Mouse (Mus musculus): ENCODE measurements around the gene Ap2m1. TPM values are rescaled to one million over a fixed set of nuclear protein-coding genes. Genes with fewer than 3 reads are reported as not detected.

Ap2m1 gene
- polyA plus RNA-seq, 1 experiment from 2014 or later: 402 TPM

- Histone ChIP-seq H3K36me3 (ENCODE audit: insufficient read depth, low read length) (peaks cover 73% of the 10 kb centered on the region), H3K4me1 (ENCODE audit: insufficient read depth, low read depth, low read length) (no peaks in the 10 kb centered on the region), H3K4me2 (replicated peaks; ENCODE audit: low read depth, low read length) (no peak overlapping the region), H3K27ac (ENCODE audit: low read length) (no peak overlapping the region), H3K4me3 (ENCODE audit: low read depth, low read length) (no peak overlapping the region), H3K27me3 (replicated peaks; ENCODE audit: insufficient read depth, low read length) (no peaks in the 10 kb centered on the region), H3K9ac (replicated peaks; ENCODE audit: low read depth) (no peak overlapping the region), H3K9me3 (ENCODE audit: low read length) (no peaks in the 10 kb centered on the region)
- TF ChIP-seq EP300 (IDR thresholded peaks at IDR 0.05) (no peak), CTCF (IDR thresholded peaks at IDR 0.05) (no peak)
- WGBS: 76% methylated on average over 8 of the region's 8 CpGs
- no peak for DNase-seq (ENCODE audit: low spot score)
- no peak for ATAC-seq
Measured at GRCm38 (mm10) chr16:20506000-20506399, 29.3 kb upstream of the Ap2m1 start.

- Histone ChIP-seq H3K9ac (replicated peaks; ENCODE audit: low read depth) (no peak overlapping the region), H3K27ac (ENCODE audit: low read length) (no peak overlapping the region), H3K4me1 (ENCODE audit: insufficient read depth, low read depth, low read length) (no peaks in the 10 kb centered on the region), H3K36me3 (ENCODE audit: insufficient read depth, low read length) (peaks cover 50% of the 10 kb centered on the region), H3K4me3 (ENCODE audit: low read depth, low read length) (no peak overlapping the region), H3K27me3 (replicated peaks; ENCODE audit: insufficient read depth, low read length) (no peaks in the 10 kb centered on the region), H3K4me2 (replicated peaks; ENCODE audit: low read depth, low read length) (no peak overlapping the region), H3K9me3 (ENCODE audit: low read length) (no peaks in the 10 kb centered on the region)
- ATAC-seq (peak; percentile 68), DNase-seq (ENCODE audit: low spot score) (peak; percentile 72)
- 71% methylated on average over 3 of the region's 3 CpGs for WGBS
- TF ChIP-seq EP300 (IDR thresholded peaks at IDR 0.05) (no peak), CTCF (IDR thresholded peaks at IDR 0.05) (peak; percentile 67)
Measured at GRCm38 (mm10) chr16:20509349-20509748, 25.9 kb upstream of the Ap2m1 start.

- Histone ChIP-seq H3K4me1 (ENCODE audit: insufficient read depth, low read depth, low read length) (no peaks in the 10 kb centered on the region), H3K4me3 (ENCODE audit: low read depth, low read length) (no peak overlapping the region), H3K4me2 (replicated peaks; ENCODE audit: low read depth, low read length) (no peak overlapping the region), H3K9me3 (ENCODE audit: low read length) (no peaks in the 10 kb centered on the region), H3K27me3 (replicated peaks; ENCODE audit: insufficient read depth, low read length) (no peaks in the 10 kb centered on the region), H3K27ac (ENCODE audit: low read length) (no peak overlapping the region), H3K36me3 (ENCODE audit: insufficient read depth, low read length) (peaks cover 43% of the 10 kb centered on the region), H3K9ac (replicated peaks; ENCODE audit: low read depth) (no peak overlapping the region)
- DNase-seq (ENCODE audit: low spot score) (no peak), ATAC-seq (no peak)
- WGBS: 87% methylated on average over 7 of the region's 7 CpGs
- TF ChIP-seq CTCF (IDR thresholded peaks at IDR 0.05): no peak
- TF ChIP-seq EP300 (IDR thresholded peaks at IDR 0.05): no peak
Measured at GRCm38 (mm10) chr16:20511277-20511847, 23.9 kb upstream of the Ap2m1 start.

GRCm38 (mm10) chr16:20516032-20516431 lies 19.2 kb upstream of the Ap2m1 start:
- Histone ChIP-seq H3K4me3 (ENCODE audit: low read depth, low read length) (peak overlapping the region; percentile 97), H3K36me3 (ENCODE audit: insufficient read depth, low read length) (0 out of 2 replicates have a peak, but pooled peaks cover 3% of the 10 kb centered on the region)

GRCm38 (mm10) chr16:20516726-20517201 lies 18.5 kb upstream of the Ap2m1 start, which contains the start of gene Dvl3:
Gene Dvl3, plus strand, starts transcription at chr16:20516982.
- no peaks in the 10 kb centered on the region for H3K27me3 ChIP-seq (replicated peaks; ENCODE audit: insufficient read depth, low read length)
- H3K4me3 ChIP-seq (ENCODE audit: low read depth, low read length): peak within 1 kb of the TSS; percentile 97
- TF ChIP-seq EP300 (IDR thresholded peaks at IDR 0.05) (no peak), CTCF (IDR thresholded peaks at IDR 0.05) (peak; percentile 66)
- 0 out of 2 replicates have a peak, but pooled peaks cover 7% of the 10 kb centered on the region for H3K36me3 ChIP-seq (ENCODE audit: insufficient read depth, low read length)
- H3K4me1 ChIP-seq (ENCODE audit: insufficient read depth, low read depth, low read length): peaks cover 6% of the 10 kb centered on the region; the same call in 1 of the 2 replicates
- ATAC-seq: peak; percentile 98
- H3K27ac ChIP-seq (ENCODE audit: low read length): peak within 1 kb of the TSS; percentile 93
- H3K9ac ChIP-seq (replicated peaks; ENCODE audit: low read depth): peak within 1 kb of the TSS; percentile 96
- H3K9me3 ChIP-seq (ENCODE audit: low read length): no peaks in the 10 kb centered on the region
- peak within 1 kb of the TSS; percentile 86 for H3K4me2 ChIP-seq (replicated peaks; ENCODE audit: low read depth, low read length)
- peak; percentile 97 for DNase-seq (ENCODE audit: low spot score)
- under 1% methylated on average over 32 of the region's 55 CpGs for WGBS

More at GRCm38 (mm10) chr16:20516032-20516431, 19.2 kb upstream of the Ap2m1 start:
- Histone ChIP-seq H3K9ac (replicated peaks; ENCODE audit: low read depth) (peak overlapping the region; percentile 96), H3K4me1 (ENCODE audit: insufficient read depth, low read depth, low read length) (peaks cover 6% of the 10 kb centered on the region; the same call in 1 of the 2 replicates), H3K27ac (ENCODE audit: low read length) (peak overlapping the region; percentile 93; the same call in 1 of the 2 replicates), H3K4me2 (replicated peaks; ENCODE audit: low read depth, low read length) (peak overlapping the region; percentile 86), H3K27me3 (replicated peaks; ENCODE audit: insufficient read depth, low read length) (no peaks in the 10 kb centered on the region), H3K9me3 (ENCODE audit: low read length) (no peaks in the 10 kb centered on the region)
- no peak for TF ChIP-seq EP300 (IDR thresholded peaks at IDR 0.05)
- TF ChIP-seq CTCF (IDR thresholded peaks at IDR 0.05): no peak
- DNase-seq (ENCODE audit: low spot score) (no peak), ATAC-seq (no peak)

GRCm38 (mm10) chr16:20517216-20517615 lies 18.1 kb upstream of the Ap2m1 start:
- H3K9me3 ChIP-seq (ENCODE audit: low read length): no peaks in the 10 kb centered on the region
- peaks cover 6% of the 10 kb centered on the region; the same call in 1 of the 2 replicates for H3K4me1 ChIP-seq (ENCODE audit: insufficient read depth, low read depth, low read length)
- no peak for TF ChIP-seq CTCF (IDR thresholded peaks at IDR 0.05)
- no peak for TF ChIP-seq EP300 (IDR thresholded peaks at IDR 0.05)
- peak; percentile 42 for DNase-seq (ENCODE audit: low spot score)
- peak; percentile 22 for ATAC-seq
- H3K27me3 ChIP-seq (replicated peaks; ENCODE audit: insufficient read depth, low read length): no peaks in the 10 kb centered on the region
- peak overlapping the region; percentile 86 for H3K4me2 ChIP-seq (replicated peaks; ENCODE audit: low read depth, low read length)
- H3K4me3 ChIP-seq (ENCODE audit: low read depth, low read length): peak overlapping the region; percentile 97
- under 1% methylated on average over 26 of the region's 26 CpGs for WGBS
- peak overlapping the region; percentile 93 for H3K27ac ChIP-seq (ENCODE audit: low read length)
- H3K9ac ChIP-seq (replicated peaks; ENCODE audit: low read depth): peak overlapping the region; percentile 96
- 0 out of 2 replicates have a peak, but pooled peaks cover 7% of the 10 kb centered on the region for H3K36me3 ChIP-seq (ENCODE audit: insufficient read depth, low read length)

Data from lung, postnatal 0 days (tissue).